Mouse (Mus musculus): ENCODE measurements around the gene Gadd45a. TPM values are rescaled to one million over a fixed set of nuclear protein-coding genes. Genes with fewer than 3 reads are reported as not detected.

The Gadd45a gene
- polyA plus RNA-seq, 1 experiment from 2014 or later = 14.5 TPM

- Histone ChIP-seq H3K4me1 (replicated peaks; ENCODE audit: control insufficient read depth, insufficient read depth, low read length) (peaks cover 21% of the 10 kb centered on the region), H3K9ac (ENCODE audit: low read length) (no peak overlapping the region), H3K4me3 (ENCODE audit: low read length) (no peak overlapping the region), H3K27me3 (ENCODE audit: control insufficient read depth, insufficient read depth, low read depth, low read length) (no peaks in the 10 kb centered on the region), H3K9me3 (ENCODE audit: control insufficient read depth, low read length) (no peaks in the 10 kb centered on the region), H3K4me2 (ENCODE audit: low read depth, low read length) (no peak overlapping the region), H3K36me3 (ENCODE audit: control insufficient read depth, insufficient read depth, low read length) (no peaks in the 10 kb centered on the region), H3K27ac (ENCODE audit: low read length) (no peak overlapping the region)
- 95% methylated on average over 1 of the region's 1 CpGs for WGBS
- no peak for ATAC-seq (ENCODE audit: low read depth)
These were observed 22.6 kb downstream of the Gadd45a start for GRCm38 (mm10) chr6:67014679-67015075.

- Histone ChIP-seq H3K27me3 (ENCODE audit: control insufficient read depth, insufficient read depth, low read depth, low read length) (no peaks in the 10 kb centered on the region), H3K4me1 (replicated peaks; ENCODE audit: control insufficient read depth, insufficient read depth, low read length) (peaks cover 21% of the 10 kb centered on the region), H3K9ac (ENCODE audit: low read length) (no peak overlapping the region), H3K27ac (ENCODE audit: low read length) (no peak overlapping the region), H3K4me3 (ENCODE audit: low read length) (no peak overlapping the region), H3K4me2 (ENCODE audit: low read depth, low read length) (no peak overlapping the region), H3K9me3 (ENCODE audit: control insufficient read depth, low read length) (no peaks in the 10 kb centered on the region), H3K36me3 (ENCODE audit: control insufficient read depth, insufficient read depth, low read length) (no peaks in the 10 kb centered on the region)
- ATAC-seq (ENCODE audit: low read depth) = no peak
- 84% methylated on average over 9 of the region's 9 CpGs for WGBS
These were observed 23.1 kb downstream of the Gadd45a start for GRCm38 (mm10) chr6:67013949-67014678.

- H3K4me1 ChIP-seq (replicated peaks; ENCODE audit: control insufficient read depth, insufficient read depth, low read length) = peaks cover 21% of the 10 kb centered on the region
- H3K36me3 ChIP-seq (ENCODE audit: control insufficient read depth, insufficient read depth, low read length) = no peaks in the 10 kb centered on the region
- no peaks in the 10 kb centered on the region for H3K9me3 ChIP-seq (ENCODE audit: control insufficient read depth, low read length)
- WGBS = 81% methylated on average over 6 of the region's 6 CpGs
- H3K4me2 ChIP-seq (ENCODE audit: low read depth, low read length) = no peak overlapping the region
- ATAC-seq (ENCODE audit: low read depth) = no peak
- no peaks in the 10 kb centered on the region for H3K27me3 ChIP-seq (ENCODE audit: control insufficient read depth, insufficient read depth, low read depth, low read length)
- H3K27ac ChIP-seq (ENCODE audit: low read length) = no peak overlapping the region
- no peak overlapping the region for H3K9ac ChIP-seq (ENCODE audit: low read length)
- H3K4me3 ChIP-seq (ENCODE audit: low read length) = no peak overlapping the region
These were observed 23.8 kb downstream of the Gadd45a start for GRCm38 (mm10) chr6:67013293-67013948.

GRCm38 (mm10) chr6:67011217-67011518 is 26.1 kb downstream of the Gadd45a start:
- Histone ChIP-seq H3K4me1 (replicated peaks; ENCODE audit: control insufficient read depth, insufficient read depth, low read length) (peaks cover 11% of the 10 kb centered on the region), H3K36me3 (ENCODE audit: control insufficient read depth, insufficient read depth, low read length) (no peaks in the 10 kb centered on the region), H3K27me3 (ENCODE audit: control insufficient read depth, insufficient read depth, low read depth, low read length) (no peaks in the 10 kb centered on the region), H3K9ac (ENCODE audit: low read length) (no peak overlapping the region), H3K27ac (ENCODE audit: low read length) (no peak overlapping the region), H3K4me2 (ENCODE audit: low read depth, low read length) (no peak overlapping the region), H3K9me3 (ENCODE audit: control insufficient read depth, low read length) (no peaks in the 10 kb centered on the region), H3K4me3 (ENCODE audit: low read length) (no peak overlapping the region)
- peak; percentile 57 for ATAC-seq (ENCODE audit: low read depth)

GRCm38 (mm10) chr6:67010370-67011216 is 26.7 kb downstream of the Gadd45a start:
- Histone ChIP-seq H3K27me3 (ENCODE audit: control insufficient read depth, insufficient read depth, low read depth, low read length) (no peaks in the 10 kb centered on the region), H3K27ac (ENCODE audit: low read length) (no peak overlapping the region), H3K4me1 (replicated peaks; ENCODE audit: control insufficient read depth, insufficient read depth, low read length) (peaks cover 5% of the 10 kb centered on the region), H3K4me2 (ENCODE audit: low read depth, low read length) (no peak overlapping the region), H3K9me3 (ENCODE audit: control insufficient read depth, low read length) (no peaks in the 10 kb centered on the region), H3K4me3 (ENCODE audit: low read length) (no peak overlapping the region), H3K36me3 (ENCODE audit: control insufficient read depth, insufficient read depth, low read length) (no peaks in the 10 kb centered on the region), H3K9ac (ENCODE audit: low read length) (no peak overlapping the region)
- WGBS = 67% methylated on average over 7 of the region's 7 CpGs
- peak; percentile 43; the same call in 1 of the 2 replicates for ATAC-seq (ENCODE audit: low read depth)

- H3K27ac ChIP-seq (ENCODE audit: low read length) = no peak overlapping the region
- H3K36me3 ChIP-seq (ENCODE audit: control insufficient read depth, insufficient read depth, low read length) = no peaks in the 10 kb centered on the region
- no peak overlapping the region for H3K4me3 ChIP-seq (ENCODE audit: low read length)
- 84% methylated on average over 3 of the region's 3 CpGs for WGBS
- H3K4me2 ChIP-seq (ENCODE audit: low read depth, low read length) = no peak overlapping the region
- no peak overlapping the region for H3K9ac ChIP-seq (ENCODE audit: low read length)
- no peaks in the 10 kb centered on the region for H3K9me3 ChIP-seq (ENCODE audit: control insufficient read depth, low read length)
- no peak for ATAC-seq (ENCODE audit: low read depth)
- no peaks in the 10 kb centered on the region; the same call in 1 of the 2 replicates for H3K4me1 ChIP-seq (replicated peaks; ENCODE audit: control insufficient read depth, insufficient read depth, low read length)
- no peaks in the 10 kb centered on the region for H3K27me3 ChIP-seq (ENCODE audit: control insufficient read depth, insufficient read depth, low read depth, low read length)
These were observed 27.4 kb downstream of the Gadd45a start for GRCm38 (mm10) chr6:67009888-67010287.

GRCm38 (mm10) chr6:66999800-67000199 is 37.5 kb downstream of the Gadd45a start:
- Histone ChIP-seq H3K9me3 (ENCODE audit: control insufficient read depth, low read length) (no peaks in the 10 kb centered on the region), H3K9ac (ENCODE audit: low read length) (no peak overlapping the region), H3K27me3 (ENCODE audit: control insufficient read depth, insufficient read depth, low read depth, low read length) (no peaks in the 10 kb centered on the region), H3K27ac (ENCODE audit: low read length) (no peak overlapping the region), H3K36me3 (ENCODE audit: control insufficient read depth, insufficient read depth, low read length) (no peaks in the 10 kb centered on the region), H3K4me3 (ENCODE audit: low read length) (no peak overlapping the region), H3K4me1 (replicated peaks; ENCODE audit: control insufficient read depth, insufficient read depth, low read length) (no peaks in the 10 kb centered on the region), H3K4me2 (ENCODE audit: low read depth, low read length) (no peak overlapping the region)
- ATAC-seq (ENCODE audit: low read depth) = no peak

- ATAC-seq (ENCODE audit: low read depth) = peak; percentile 23; the same call in 1 of the 2 replicates
- H3K27ac ChIP-seq (ENCODE audit: low read length) = no peak overlapping the region
- WGBS = 75% methylated on average over 2 of the region's 2 CpGs
These were observed 38.6 kb downstream of the Gadd45a start for GRCm38 (mm10) chr6:66998645-66999044.

GRCm38 (mm10) chr6:66996257-66996656 is 41.0 kb downstream of the Gadd45a start:
- Histone ChIP-seq H3K4me1 (replicated peaks; ENCODE audit: control insufficient read depth, insufficient read depth, low read length) (peaks cover 8% of the 10 kb centered on the region; the same call in 1 of the 2 replicates), H3K27me3 (ENCODE audit: control insufficient read depth, insufficient read depth, low read depth, low read length) (no peaks in the 10 kb centered on the region), H3K4me3 (ENCODE audit: low read length) (no peak overlapping the region), H3K9me3 (ENCODE audit: control insufficient read depth, low read length) (no peaks in the 10 kb centered on the region), H3K27ac (ENCODE audit: low read length) (no peak overlapping the region), H3K36me3 (ENCODE audit: control insufficient read depth, insufficient read depth, low read length) (no peaks in the 10 kb centered on the region), H3K9ac (ENCODE audit: low read length) (no peak overlapping the region), H3K4me2 (ENCODE audit: low read depth, low read length) (no peak overlapping the region)
- ATAC-seq (ENCODE audit: low read depth) = no peak
- 68% methylated on average over 1 of the region's 1 CpGs for WGBS

More at GRCm38 (mm10) chr6:66998645-66999044, 38.6 kb downstream of the Gadd45a start:
- H3K27me3 ChIP-seq (ENCODE audit: control insufficient read depth, insufficient read depth, low read depth, low read length) = no peaks in the 10 kb centered on the region
- no peak overlapping the region for H3K4me2 ChIP-seq (ENCODE audit: low read depth, low read length)
- no peaks in the 10 kb centered on the region for H3K9me3 ChIP-seq (ENCODE audit: control insufficient read depth, low read length)
- no peaks in the 10 kb centered on the region for H3K4me1 ChIP-seq (replicated peaks; ENCODE audit: control insufficient read depth, insufficient read depth, low read length)
- no peak overlapping the region for H3K4me3 ChIP-seq (ENCODE audit: low read length)
- H3K36me3 ChIP-seq (ENCODE audit: control insufficient read depth, insufficient read depth, low read length) = no peaks in the 10 kb centered on the region
- H3K9ac ChIP-seq (ENCODE audit: low read length) = no peak overlapping the region

Measured in lung, embryonic 16.5 days (tissue).